Mouse (Mus musculus): ENCODE measurements around the gene Map1lc3b. TPM values are rescaled to one million over a fixed set of nuclear protein-coding genes. Genes with fewer than 3 reads are reported as not detected.

The Map1lc3b gene
- 204 and 205 TPM in 2 replicates for polyA plus RNA-seq (2014; fragmentation: Nextera tagmentation; extraction: Ambion mirVana)

- Histone ChIP-seq H3K27ac (ENCODE audit: low read depth, low read length) (no peak within 1 kb of the TSS), H3K4me2 (replicated peaks; ENCODE audit: low read depth, low read length) (peak within 1 kb of the TSS; percentile 93), H3K4me3 (ENCODE audit: low read length) (peak within 1 kb of the TSS; percentile 73), H3K27me3 (ENCODE audit: control insufficient read depth, insufficient read depth, low read length) (no peaks in the 10 kb centered on the region), H3K9me3 (ENCODE audit: control insufficient read depth, low read length) (no peaks in the 10 kb centered on the region), H3K36me3 (ENCODE audit: control insufficient read depth, insufficient read depth, low read length) (peaks cover 15% of the 10 kb centered on the region), H3K4me1 (ENCODE audit: control insufficient read depth, insufficient read depth, low read length) (peaks cover 13% of the 10 kb centered on the region), H3K9ac (ENCODE audit: low read depth, low read length) (peak within 1 kb of the TSS; percentile 62)
- ATAC-seq (ENCODE audit: low FRiP score, low TSS enrichment), result peak; percentile 87
- WGBS, result under 1% methylated on average over 94 of the region's 94 CpGs
Observed at GRCm38 (mm10) chr8:121590203-121591177, at the start of gene Map1lc3b. TSS of gene Map1lc3b (plus strand) at chr8:121590361.

GRCm38 (mm10) chr8:121541862-121542261, 48.3 kb upstream of the Map1lc3b start:
- Histone ChIP-seq H3K4me2 (replicated peaks; ENCODE audit: low read depth, low read length) (no peak overlapping the region), H3K9ac (ENCODE audit: low read depth, low read length) (no peak overlapping the region), H3K4me3 (ENCODE audit: low read length) (no peak overlapping the region), H3K27ac (ENCODE audit: low read depth, low read length) (no peak overlapping the region), H3K27me3 (ENCODE audit: control insufficient read depth, insufficient read depth, low read length) (peaks cover 3% of the 10 kb centered on the region; the same call in 1 of the 2 replicates), H3K9me3 (ENCODE audit: control insufficient read depth, low read length) (no peaks in the 10 kb centered on the region; the same call in 1 of the 2 replicates), H3K36me3 (ENCODE audit: control insufficient read depth, insufficient read depth, low read length) (no peaks in the 10 kb centered on the region), H3K4me1 (ENCODE audit: control insufficient read depth, insufficient read depth, low read length) (no peaks in the 10 kb centered on the region)
- no peak for ATAC-seq (ENCODE audit: low FRiP score, low TSS enrichment)
- 86% methylated on average over 19 of the region's 19 CpGs for WGBS

- H3K4me3 ChIP-seq (ENCODE audit: low read length), result no peak overlapping the region
- H3K27me3 ChIP-seq (ENCODE audit: control insufficient read depth, insufficient read depth, low read length), result peaks cover 3% of the 10 kb centered on the region; the same call in 1 of the 2 replicates
- H3K9ac ChIP-seq (ENCODE audit: low read depth, low read length), result no peak overlapping the region
- H3K36me3 ChIP-seq (ENCODE audit: control insufficient read depth, insufficient read depth, low read length), result no peaks in the 10 kb centered on the region
- no peak for ATAC-seq (ENCODE audit: low FRiP score, low TSS enrichment)
- 65% methylated on average over 13 of the region's 13 CpGs for WGBS
- H3K9me3 ChIP-seq (ENCODE audit: control insufficient read depth, low read length), result no peaks in the 10 kb centered on the region; the same call in 1 of the 2 replicates
- no peak overlapping the region for H3K4me2 ChIP-seq (replicated peaks; ENCODE audit: low read depth, low read length)
- H3K27ac ChIP-seq (ENCODE audit: low read depth, low read length), result no peak overlapping the region
- no peaks in the 10 kb centered on the region for H3K4me1 ChIP-seq (ENCODE audit: control insufficient read depth, insufficient read depth, low read length)
Observed at GRCm38 (mm10) chr8:121542901-121543300, 47.3 kb upstream of the Map1lc3b start.

GRCm38 (mm10) chr8:121544276-121544785, 45.8 kb upstream of the Map1lc3b start, which contains the start of gene 1700018B08Rik:
TSS of gene 1700018B08Rik (minus strand) at chr8:121544320.
- ATAC-seq (ENCODE audit: low FRiP score, low TSS enrichment), result no peak
- Histone ChIP-seq H3K27ac (ENCODE audit: low read depth, low read length) (no peak within 1 kb of the TSS), H3K27me3 (ENCODE audit: control insufficient read depth, insufficient read depth, low read length) (peaks cover 3% of the 10 kb centered on the region; the same call in 1 of the 2 replicates), H3K9me3 (ENCODE audit: control insufficient read depth, low read length) (no peaks in the 10 kb centered on the region; the same call in 1 of the 2 replicates), H3K4me3 (ENCODE audit: low read length) (no peak within 1 kb of the TSS), H3K4me2 (replicated peaks; ENCODE audit: low read depth, low read length) (no peak within 1 kb of the TSS), H3K4me1 (ENCODE audit: control insufficient read depth, insufficient read depth, low read length) (no peaks in the 10 kb centered on the region), H3K9ac (ENCODE audit: low read depth, low read length) (no peak within 1 kb of the TSS), H3K36me3 (ENCODE audit: control insufficient read depth, insufficient read depth, low read length) (no peaks in the 10 kb centered on the region)
- 86% methylated on average over 12 of the region's 12 CpGs for WGBS

GRCm38 (mm10) chr8:121544936-121545335, 45.2 kb upstream of the Map1lc3b start:
- WGBS, result 80% methylated on average over 11 of the region's 11 CpGs

GRCm38 (mm10) chr8:121547132-121547531, 43.0 kb upstream of the Map1lc3b start:
- Histone ChIP-seq H3K27me3 (ENCODE audit: control insufficient read depth, insufficient read depth, low read length) (no peaks in the 10 kb centered on the region), H3K36me3 (ENCODE audit: control insufficient read depth, insufficient read depth, low read length) (peaks cover 13% of the 10 kb centered on the region; the same call in 1 of the 2 replicates), H3K9ac (ENCODE audit: low read depth, low read length) (no peak overlapping the region), H3K4me3 (ENCODE audit: low read length) (no peak overlapping the region), H3K4me1 (ENCODE audit: control insufficient read depth, insufficient read depth, low read length) (no peaks in the 10 kb centered on the region), H3K9me3 (ENCODE audit: control insufficient read depth, low read length) (no peaks in the 10 kb centered on the region; the same call in 1 of the 2 replicates), H3K27ac (ENCODE audit: low read depth, low read length) (no peak overlapping the region), H3K4me2 (replicated peaks; ENCODE audit: low read depth, low read length) (no peak overlapping the region)
- 5% methylated on average over 7 of the region's 7 CpGs for WGBS
- peak; percentile 44; the same call in 1 of the 2 replicates for ATAC-seq (ENCODE audit: low FRiP score, low TSS enrichment)

More at GRCm38 (mm10) chr8:121544936-121545335, 45.2 kb upstream of the Map1lc3b start:
- Histone ChIP-seq H3K27ac (ENCODE audit: low read depth, low read length) (no peak overlapping the region), H3K4me1 (ENCODE audit: control insufficient read depth, insufficient read depth, low read length) (no peaks in the 10 kb centered on the region), H3K27me3 (ENCODE audit: control insufficient read depth, insufficient read depth, low read length) (no peaks in the 10 kb centered on the region; the same call in 1 of the 2 replicates), H3K9me3 (ENCODE audit: control insufficient read depth, low read length) (no peaks in the 10 kb centered on the region; the same call in 1 of the 2 replicates), H3K36me3 (ENCODE audit: control insufficient read depth, insufficient read depth, low read length) (no peaks in the 10 kb centered on the region), H3K4me2 (replicated peaks; ENCODE audit: low read depth, low read length) (no peak overlapping the region), H3K4me3 (ENCODE audit: low read length) (no peak overlapping the region), H3K9ac (ENCODE audit: low read depth, low read length) (no peak overlapping the region)
- no peak for ATAC-seq (ENCODE audit: low FRiP score, low TSS enrichment)

GRCm38 (mm10) chr8:121550056-121550455, 40.1 kb upstream of the Map1lc3b start:
- Histone ChIP-seq H3K4me2 (replicated peaks; ENCODE audit: low read depth, low read length) (no peak overlapping the region), H3K27me3 (ENCODE audit: control insufficient read depth, insufficient read depth, low read length) (no peaks in the 10 kb centered on the region), H3K27ac (ENCODE audit: low read depth, low read length) (no peak overlapping the region), H3K36me3 (ENCODE audit: control insufficient read depth, insufficient read depth, low read length) (peaks cover 36% of the 10 kb centered on the region), H3K4me3 (ENCODE audit: low read length) (no peak overlapping the region), H3K9me3 (ENCODE audit: control insufficient read depth, low read length) (no peaks in the 10 kb centered on the region), H3K9ac (ENCODE audit: low read depth, low read length) (no peak overlapping the region), H3K4me1 (ENCODE audit: control insufficient read depth, insufficient read depth, low read length) (no peaks in the 10 kb centered on the region)
- 84% methylated on average over 6 of the region's 6 CpGs for WGBS
- no peak for ATAC-seq (ENCODE audit: low FRiP score, low TSS enrichment)

GRCm38 (mm10) chr8:121551065-121551985, 38.8 kb upstream of the Map1lc3b start:
- 70% methylated on average over 24 of the region's 24 CpGs for WGBS
- no peak overlapping the region for H3K4me3 ChIP-seq (ENCODE audit: low read length)
- H3K4me1 ChIP-seq (ENCODE audit: control insufficient read depth, insufficient read depth, low read length), result no peaks in the 10 kb centered on the region
- no peak overlapping the region for H3K9ac ChIP-seq (ENCODE audit: low read depth, low read length)
- no peak overlapping the region for H3K4me2 ChIP-seq (replicated peaks; ENCODE audit: low read depth, low read length)
- H3K27me3 ChIP-seq (ENCODE audit: control insufficient read depth, insufficient read depth, low read length), result no peaks in the 10 kb centered on the region
- no peak for ATAC-seq (ENCODE audit: low FRiP score, low TSS enrichment)
- no peaks in the 10 kb centered on the region for H3K9me3 ChIP-seq (ENCODE audit: control insufficient read depth, low read length)
- H3K36me3 ChIP-seq (ENCODE audit: control insufficient read depth, insufficient read depth, low read length), result peaks cover 40% of the 10 kb centered on the region
- H3K27ac ChIP-seq (ENCODE audit: low read depth, low read length), result no peak overlapping the region

Measured in kidney, embryonic 14.5 days (tissue).